Mouse (Mus musculus): ENCODE results near the gene Slc13a1. TPM values are rescaled to one million over a fixed set of nuclear protein-coding genes. Genes with fewer than 3 reads are reported as not detected.

Slc13a1 gene
- polyA plus RNA-seq (2017; shearing (Covaris generic)) = not detected

GRCm38 (mm10) chr6:24167734-24168327 is at the start of gene Slc13a1:
Gene Slc13a1 (minus strand): TSS chr6:24168092.

Other genes with a start within 250 kb of the Slc13a1 start
- not detected for gene Tas2r118, start 198.0 kb downstream of the Slc13a1 start, polyA plus RNA-seq (2017; shearing (Covaris generic))

Measured in CD4-positive, CD25-positive, alpha-beta regulatory T cell, adult 9 weeks (primary cell).